Mouse (Mus musculus): Measurements from ENCODE around the gene Pnp2.
"Not testable (repeated sequence)": the region's sequence is repeated elsewhere in the genome, so short reads cannot be mapped to it uniquely, and the experiment has no call there.

Pnp2 gene

DNA sequence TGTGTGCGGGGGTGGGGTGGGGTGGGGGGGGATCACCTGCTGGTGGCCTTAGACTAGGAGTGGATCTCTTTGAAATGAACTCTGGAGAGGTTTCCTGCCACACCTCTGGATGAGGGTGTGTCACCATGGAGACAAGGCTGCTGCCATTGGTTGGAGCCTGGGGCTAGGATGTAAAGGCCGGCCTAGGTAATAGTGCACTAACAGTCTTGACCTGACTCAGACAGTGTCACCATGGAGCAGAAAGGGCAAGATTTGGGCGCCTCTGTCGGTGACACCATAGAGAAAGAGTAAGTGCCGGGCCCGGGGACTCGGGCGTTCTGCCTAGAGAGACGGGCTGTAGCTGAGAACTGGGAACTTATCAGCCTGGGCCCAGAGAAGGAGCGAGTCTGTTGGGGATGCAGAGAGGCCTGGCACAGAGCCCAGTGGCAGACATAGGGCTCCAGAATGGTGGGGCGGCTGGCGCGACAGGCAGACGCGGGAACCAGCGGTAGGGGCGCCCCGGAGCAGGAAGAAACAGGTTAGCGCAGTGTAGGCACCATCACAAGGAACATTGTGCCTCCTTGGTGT, at the start of gene Pnp2:
Pnp2 (plus strand) TSS at position 51 of the 567 bp plus-strand sequence.
- peak; percentile 73 to 77 for DNase-seq

DNA sequence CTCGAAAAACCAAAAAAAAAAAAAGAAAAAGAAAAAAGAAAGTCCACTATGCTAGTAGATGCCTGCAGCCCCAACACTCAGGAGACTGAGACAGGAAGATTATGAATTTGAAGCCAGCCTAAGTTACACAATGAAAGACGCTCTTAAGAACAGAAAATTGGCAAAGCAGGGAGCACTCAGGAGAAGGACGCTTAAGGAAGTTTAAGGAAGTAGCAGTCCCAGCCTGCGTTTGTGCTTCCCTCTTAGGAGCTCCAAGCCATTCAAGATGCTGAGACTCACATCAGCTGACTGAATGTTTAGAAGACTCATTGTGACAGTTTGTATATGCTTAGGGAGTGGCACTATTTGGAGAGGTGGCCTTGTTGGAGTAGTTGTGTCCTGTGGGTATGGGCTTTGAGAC, 47.7 kb upstream of the Pnp2 start:
- no peak for DNase-seq

DNA sequence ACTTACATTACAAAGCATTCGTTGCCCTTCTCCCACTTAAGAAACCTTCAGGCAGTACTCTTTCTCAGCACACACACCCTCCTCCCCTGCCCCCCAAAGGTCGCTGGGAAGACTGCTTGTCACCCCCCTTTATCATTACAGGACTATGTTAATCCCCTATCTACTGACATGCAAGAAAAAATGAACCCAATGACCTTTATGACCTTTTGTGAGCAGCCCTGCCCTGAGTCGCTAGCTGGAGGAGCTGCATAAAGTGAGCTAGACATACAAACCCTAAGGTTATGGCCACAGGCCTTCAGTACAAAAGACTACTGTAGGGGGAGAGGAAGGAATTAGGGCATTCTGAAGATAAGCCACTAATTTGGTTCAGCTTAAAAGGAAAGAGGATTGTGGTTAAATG, 44.4 kb upstream of the Pnp2 start:
- no peak for DNase-seq

DNA sequence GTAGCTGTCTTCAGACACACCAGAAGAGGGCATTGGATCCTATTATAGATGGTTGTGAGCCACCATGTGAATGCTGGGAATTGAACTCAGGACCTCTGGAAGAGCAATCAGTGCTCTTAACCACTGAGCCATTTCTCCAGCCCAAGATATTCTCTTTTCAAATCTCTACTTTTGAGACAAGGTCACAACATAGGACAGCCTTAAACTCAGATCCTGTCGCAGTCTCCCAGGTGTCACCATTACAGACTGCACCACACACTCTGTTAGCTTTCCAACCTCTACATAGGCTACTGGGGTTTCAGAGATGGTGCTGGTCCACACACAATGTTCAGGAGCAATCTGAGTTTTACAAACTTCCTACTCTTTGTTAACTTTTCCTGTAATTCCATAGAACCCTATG, 32.4 kb upstream of the Pnp2 start:
- DNase-seq = peak in 1 of 2 experiments; percentile 14

DNA sequence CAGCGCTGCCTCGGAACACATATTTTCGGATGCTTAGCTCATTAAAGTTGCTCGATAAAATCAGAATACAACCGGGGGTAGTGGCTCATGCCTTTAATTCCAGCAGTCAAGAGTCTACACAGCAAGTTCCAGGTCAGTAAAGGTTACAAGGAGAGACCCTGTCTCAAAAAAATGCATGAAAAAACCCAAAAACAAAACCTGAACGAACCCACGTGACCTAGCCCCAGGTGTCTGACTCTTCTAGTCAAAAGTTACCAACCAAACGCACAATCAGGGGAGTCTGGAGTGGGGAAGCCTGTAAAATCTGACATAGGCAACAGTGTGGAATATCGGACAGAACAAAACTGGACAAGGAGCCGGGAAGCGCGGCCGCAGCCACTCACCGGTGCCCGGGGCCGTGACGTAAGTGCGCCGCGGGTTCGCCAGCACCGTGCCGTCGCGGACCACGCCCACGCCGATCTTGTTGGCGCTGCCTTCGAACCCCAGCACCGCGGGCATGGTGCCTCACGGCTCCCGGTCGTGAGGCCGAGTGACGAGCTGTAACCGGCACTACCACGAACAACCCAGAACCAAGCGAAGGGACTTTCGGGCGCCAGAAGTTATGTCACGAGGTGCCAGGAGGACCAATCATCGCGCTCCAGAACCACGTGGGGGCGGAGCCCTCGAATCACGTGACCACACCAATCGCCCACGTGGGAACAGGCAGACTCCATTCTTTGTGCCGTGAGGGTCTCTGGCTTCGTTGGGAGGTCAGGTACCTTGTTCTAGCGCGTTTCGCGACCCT, 31.3 kb upstream of the Pnp2 start, which contains the start of the genes Osgep and Apex1:
Osgep (minus strand) TSS at position 613 of the 784 bp plus-strand sequence.
Apex1 (plus strand) TSS at position 688 of the 784 bp plus-strand sequence.
- peak; percentile 97 to 99 for DNase-seq

DNA sequence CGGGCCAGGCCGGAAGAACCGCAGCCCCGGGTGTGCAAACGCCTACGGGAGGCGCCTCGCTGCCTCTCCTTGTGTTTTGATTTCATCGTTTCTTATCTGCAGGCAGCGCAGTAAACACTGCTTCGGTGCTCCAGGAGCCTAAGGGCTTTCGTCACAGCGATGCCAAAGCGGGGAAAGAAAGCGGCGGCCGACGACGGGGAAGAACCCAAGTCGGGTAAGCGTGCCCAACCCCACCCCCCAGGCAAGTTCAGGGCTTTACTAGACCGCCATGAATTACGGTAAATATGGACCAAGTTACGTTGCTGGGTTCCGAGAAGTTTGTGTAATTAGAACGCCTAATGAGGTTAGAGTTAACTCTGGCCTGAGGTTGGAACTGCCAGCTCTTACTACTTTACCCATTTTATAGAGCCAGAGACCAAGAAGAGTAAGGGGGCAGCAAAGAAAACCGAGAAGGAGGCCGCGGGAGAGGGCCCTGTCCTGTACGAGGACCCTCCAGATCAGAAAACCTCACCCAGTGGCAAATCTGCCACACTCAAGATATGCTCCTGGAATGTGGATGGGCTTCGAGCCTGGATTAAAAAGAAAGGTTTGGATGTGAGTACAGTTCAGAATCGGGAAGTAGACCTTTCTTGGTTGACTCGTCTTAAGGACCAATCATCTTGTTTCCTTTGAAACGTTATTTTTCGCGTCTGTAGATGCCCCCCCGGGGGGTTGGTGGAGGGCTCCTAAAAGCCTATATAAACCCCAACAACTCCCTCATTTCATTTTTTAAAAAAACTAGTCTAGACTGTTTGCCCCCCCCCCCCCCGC, 30.5 kb upstream of the Pnp2 start:
- DNase-seq = peak; percentile 37 to 50

DNA sequence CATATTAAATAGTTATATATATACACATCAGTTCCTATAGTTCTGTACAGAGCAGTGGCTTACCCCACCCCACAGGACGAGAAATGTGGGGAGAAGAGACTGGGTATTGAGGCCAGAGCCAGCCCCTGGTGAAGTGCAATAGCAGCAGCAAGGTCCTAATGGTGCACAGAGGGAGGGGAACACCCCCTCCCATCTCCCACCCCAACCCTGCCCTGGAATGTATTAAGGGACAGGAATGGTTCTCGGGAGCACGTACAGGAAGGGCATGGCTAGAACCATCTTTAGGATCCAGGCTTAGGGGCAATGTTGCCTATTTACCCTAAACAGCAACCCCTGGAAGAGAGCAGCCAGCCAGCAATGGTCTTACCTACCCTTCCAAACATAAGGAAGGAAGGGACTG, 28.4 kb upstream of the Pnp2 start:
- no peak for DNase-seq

DNA sequence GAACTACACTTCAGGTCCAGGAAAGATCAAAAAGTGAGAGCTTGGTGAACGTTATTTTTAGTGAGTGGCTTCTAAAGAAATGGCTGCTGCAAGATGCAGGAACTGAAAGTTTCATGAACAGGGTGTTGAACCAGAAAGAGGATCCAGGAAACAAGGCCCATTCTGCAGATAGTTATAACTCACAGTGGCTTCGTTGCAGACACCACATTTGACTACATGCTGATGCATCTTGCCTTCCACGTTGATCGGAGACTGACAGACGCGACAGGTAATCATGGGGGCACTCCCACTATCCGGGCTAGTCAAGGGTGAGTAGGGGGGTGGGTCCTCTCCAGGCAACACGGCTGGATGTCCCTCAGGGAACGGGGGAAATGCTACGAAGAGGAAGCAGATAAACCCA, 25.8 kb upstream of the Pnp2 start:
- DNase-seq = no peak

DNA sequence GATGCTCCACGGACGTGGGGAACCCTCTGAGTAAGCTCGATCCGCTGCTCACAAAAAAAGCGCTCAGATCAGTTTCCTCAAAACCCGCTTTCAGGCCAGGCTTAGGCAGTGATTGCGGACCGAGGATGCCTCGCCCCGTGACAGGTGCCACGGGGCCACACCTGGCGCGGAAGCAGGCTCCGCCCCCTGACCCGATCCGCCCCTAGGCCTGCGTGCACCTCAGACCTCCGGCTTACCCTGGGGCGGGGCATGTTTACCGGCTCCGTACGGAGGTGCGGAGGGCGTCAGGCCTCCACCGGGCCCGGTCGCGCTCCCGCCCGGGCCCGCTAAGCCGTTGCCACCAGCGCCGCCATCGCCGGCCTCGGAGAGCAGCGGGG, 25.4 kb upstream of the Pnp2 start:
- peak; percentile 91 to 92 for DNase-seq

DNA sequence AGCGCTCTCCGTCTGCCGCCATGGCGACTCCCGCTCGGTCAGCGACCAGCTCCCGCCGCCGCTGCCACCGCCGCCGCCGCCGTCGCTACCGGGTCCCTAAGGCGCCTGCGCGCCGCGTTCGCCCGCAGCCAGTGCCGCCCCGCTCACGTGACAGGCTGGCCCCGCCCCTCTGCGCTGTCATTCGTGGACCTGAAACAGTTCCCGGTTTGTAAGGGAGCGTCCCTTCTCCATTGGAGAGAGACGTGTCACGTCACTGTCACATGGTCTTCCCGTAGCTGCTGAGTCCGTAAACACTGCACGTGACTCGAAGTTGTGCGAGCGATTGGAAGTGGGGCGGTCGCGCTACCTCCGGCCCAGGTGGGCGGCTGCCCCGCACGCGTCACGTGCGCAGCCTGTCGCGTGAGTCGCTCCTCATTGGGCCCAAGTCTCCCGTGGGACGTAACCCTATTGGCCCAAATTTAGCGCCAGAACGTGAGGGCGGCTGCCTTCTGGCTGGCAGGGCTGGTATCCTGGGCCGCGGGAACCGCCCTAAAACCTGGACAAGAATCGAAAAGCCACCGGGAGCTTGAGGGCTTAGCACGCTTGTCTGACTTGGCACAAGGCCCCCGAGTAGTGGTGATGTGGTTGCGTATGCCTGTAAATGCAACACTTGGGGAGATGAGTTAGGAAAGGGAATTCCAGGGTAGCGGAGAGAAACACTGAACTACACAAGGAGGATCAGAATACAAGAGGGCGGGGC, 24.9 kb upstream of the Pnp2 start, which contains the start of the genes Pip4p1 and Pnp:
Pip4p1 (minus strand) TSS at position 103 of the 739 bp plus-strand sequence.
Pnp (plus strand) TSS at position 329 of the 739 bp plus-strand sequence.
- peak; percentile 99 to 100 for DNase-seq

DNA sequence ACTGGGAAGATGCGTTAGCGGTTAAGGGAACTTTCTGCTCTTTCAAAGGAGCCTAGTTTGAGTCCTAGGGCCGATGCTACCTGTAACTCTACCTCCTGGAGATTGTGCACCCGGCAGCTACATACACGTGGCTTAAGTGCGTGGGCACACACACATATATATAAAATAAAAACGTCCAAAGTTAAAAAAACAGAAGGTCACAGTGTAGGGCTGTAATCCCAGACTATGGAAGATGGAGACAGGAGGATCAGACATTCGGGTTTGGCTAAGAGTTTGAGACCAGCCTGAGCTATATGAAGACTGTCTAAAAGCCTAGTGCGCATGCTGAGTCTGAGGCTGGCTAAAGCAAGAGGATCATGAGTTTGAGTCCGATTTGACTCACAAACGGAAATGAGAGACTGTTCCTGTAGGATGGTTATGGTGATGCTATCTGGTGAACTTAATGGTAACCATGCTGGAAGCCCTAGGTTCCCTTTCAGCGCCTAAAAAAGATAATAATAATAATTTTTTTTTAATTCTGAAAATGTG, 24.2 kb upstream of the Pnp2 start:
- DNase-seq = peak in 1 of 2 experiments; percentile 38

DNA sequence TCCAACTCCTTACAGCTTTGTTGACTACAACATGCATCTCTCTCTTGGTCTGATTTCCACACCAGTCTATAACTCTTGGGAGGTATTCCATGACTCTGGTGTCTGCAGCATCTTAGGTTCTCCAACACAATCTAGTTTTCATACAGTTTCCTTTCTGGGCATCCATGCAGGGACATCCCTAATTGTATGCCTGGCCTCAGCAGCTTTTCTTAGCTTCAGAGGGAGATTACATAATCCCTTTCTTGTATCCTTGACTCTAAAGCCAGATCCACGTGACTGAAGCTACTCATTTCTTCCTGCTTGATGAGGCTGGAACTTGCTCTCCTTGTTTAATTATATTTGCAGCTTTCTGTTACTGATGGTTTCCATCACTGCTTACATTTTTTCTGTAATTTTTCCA, 19.1 kb upstream of the Pnp2 start:
- no peak for DNase-seq

DNA sequence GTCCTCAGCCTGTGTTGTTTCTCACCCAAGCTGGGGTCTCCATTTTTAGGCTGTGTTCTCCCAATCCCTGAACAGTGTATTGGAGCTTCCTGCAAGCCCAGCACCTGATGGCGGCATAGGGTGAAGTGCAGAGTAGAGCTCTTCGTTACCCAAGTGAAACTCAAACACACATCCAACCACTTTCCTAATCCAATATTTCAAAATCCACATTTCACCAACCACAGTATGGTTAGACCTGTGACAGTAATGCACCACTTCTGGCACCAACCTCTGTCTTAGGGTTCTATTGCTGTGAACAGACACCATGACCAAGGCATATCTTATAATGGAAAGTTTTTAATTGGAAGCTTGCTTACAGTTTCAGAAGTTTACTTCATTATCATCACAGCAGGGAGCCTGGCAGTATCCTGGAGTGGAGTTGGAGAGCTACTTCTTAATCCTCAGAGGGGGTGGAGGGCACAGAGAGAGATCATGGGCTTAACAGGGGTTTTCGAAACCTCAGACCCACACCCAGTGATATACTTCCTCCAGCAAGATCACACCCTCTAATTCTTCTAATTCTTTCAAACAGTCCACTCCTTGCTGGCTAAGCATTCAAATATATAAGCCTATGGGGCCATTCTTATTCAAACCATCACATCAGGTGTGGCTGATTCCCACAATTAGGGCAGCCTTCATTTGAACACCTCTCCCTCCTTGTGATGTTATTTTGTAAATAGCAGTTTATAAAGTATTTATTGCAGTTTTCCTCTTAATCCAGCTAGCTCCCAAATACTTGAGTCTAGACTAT, 17.5 kb upstream of the Pnp2 start:
- DNase-seq = no peak

DNA sequence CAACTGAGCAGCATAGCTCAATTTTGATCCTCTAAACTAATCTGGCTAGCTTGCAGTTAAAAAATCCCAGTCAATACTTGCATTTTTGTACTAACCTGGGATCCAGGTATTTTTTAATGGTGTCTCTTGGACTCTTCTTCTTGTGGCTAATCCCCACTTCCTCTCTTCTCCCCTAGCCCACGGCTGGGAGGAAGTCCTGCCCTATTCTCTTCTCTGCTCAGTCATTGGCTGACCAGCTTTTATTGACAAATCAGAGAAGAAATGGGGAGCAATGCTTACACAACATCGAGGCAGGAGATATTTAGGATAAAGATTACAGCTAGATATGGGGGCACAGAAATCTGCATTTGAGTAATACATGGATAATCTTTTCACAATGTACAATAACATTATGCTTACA, 16.9 kb upstream of the Pnp2 start:
- peak; percentile 33 to 37 for DNase-seq

DNA sequence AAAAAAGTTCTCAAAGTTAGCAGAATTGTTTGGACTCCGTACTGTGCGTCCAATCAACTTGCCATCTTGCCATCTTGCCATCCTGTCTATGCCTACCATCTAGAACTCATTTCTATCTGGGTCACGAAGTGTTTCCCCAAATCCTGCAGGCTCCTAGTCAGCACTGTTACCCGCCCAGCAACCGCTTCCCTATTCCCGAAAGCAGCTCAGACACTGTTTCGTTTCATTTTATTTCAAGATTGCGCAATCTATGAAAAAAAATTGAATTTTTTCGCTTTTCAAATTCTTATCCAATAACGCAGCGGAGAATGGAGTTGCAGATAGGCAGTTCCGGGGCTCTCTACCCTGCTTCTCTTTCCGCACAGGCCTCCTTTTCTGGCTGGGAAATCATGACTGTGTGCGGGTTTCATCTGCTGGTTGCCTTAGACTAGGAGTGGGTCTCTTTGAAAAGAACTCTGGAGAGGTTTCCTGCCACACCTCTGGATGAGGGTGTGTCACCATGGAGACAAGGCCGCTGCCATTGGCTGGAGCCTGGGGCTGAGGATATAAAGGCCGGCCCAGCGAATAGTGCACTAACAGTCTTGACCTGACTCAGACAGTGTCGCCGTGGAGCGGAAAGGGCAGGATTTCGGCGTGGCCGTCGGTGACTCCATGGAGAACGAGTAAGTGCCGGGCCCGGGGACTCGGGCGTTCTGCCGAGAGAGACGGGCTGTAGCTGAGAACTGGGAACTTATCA, 11.7 kb upstream of the Pnp2 start, which contains the start of gene Gm49342:
Gm49342 (plus strand) TSS at position 586 of the 736 bp plus-strand sequence.
- DNase-seq = peak; percentile 89 to 91

DNA sequence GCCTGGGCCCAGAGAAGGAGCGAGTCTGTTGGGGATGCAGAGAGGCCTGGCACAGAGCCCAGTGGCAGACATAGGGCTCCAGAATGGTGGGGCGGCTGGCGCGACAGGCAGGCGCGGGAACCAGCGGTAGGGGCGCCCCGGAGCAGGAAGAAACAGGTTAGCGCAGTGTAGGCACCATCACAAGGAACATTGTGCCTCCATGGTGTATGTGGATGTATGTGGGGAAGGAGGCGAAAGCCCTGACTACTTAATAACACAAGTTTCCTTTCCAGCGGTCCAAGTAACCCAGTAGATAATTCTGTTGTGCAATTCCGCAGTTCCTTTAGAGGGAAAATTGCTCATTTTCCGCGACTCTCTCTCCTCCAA, 11.1 kb upstream of the Pnp2 start:
- DNase-seq = not testable (repeated sequence)

DNA sequence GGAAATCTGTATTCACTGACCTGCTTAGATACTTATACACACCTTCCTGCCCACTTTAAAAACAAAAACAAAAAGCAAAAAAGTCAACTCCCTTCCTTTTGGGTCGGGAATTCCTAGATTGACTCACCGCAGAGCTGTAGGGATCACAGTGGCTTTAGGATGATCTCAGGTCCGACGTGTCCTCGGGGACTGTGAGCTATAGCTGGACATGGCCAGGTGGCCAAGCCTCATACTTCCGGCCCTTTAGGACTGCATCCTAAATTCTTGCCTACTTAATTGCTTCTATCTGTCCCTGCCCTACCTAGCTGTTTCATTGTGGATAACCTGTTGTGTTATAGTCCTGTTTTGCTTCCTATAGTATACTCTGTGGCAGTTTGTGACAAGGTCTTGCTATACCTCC, 10.7 kb upstream of the Pnp2 start:
- DNase-seq = not testable (repeated sequence)

DNA sequence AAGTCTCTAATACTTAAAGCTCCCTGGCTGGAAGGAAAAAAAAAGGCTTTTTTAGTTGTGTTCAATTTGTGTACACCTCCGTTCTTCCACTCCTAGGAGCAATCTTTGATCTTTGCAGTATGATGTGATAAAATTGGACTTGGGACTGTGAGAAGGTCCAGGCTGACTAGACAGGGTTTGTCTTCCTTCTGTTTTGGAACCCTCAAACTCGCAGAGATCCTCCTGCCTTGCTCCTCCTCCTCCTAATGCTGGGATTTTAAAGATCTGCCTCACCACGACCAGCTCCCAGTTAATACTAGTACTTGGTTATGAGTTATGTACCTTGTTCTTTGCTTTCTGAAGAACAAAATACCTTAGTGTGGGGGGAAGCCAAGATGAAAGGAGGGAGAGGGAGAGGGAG, 10.3 kb upstream of the Pnp2 start:
- not testable (repeated sequence) for DNase-seq

DNA sequence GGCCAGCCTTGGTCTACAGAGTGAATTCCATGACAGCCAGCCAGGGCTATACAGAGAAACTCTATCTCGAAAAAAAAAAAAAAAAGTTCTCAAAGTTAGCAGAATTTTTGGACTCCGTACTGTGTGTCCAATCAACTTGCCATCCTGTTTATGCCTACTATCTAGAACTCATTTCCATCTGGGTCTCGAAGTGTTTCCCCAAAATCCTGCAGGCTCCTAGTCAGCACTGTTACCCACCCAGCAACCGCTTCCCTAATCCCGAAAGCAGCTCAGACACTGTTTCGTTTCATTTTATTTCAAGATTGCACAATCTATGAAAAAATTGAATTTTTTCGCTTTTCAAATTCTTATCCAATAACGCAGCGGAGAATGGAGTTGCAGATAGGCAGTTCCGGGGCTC, 305 bp upstream of the Pnp2 start:
- no peak for DNase-seq

DNA sequence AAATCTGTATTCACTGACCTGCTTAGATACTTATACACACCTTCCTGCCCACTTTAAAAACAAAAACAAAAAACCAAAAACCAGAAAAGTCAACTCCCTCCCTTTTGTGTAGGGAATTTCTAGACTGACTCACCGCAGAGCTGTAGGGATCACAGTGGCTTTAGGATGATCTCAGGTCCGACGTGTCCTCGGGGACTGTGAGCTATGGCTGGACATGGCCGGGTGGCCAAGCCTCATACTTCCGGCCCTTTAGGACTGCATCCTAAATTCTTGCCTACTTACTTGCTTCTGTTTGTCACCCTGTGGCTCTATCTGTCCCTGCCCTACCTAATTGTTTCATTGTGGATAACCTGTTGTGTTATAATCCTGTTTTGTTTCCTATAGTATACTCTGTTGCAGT, 932 bp downstream of the Pnp2 start:
- DNase-seq = not testable (repeated sequence)

DNA sequence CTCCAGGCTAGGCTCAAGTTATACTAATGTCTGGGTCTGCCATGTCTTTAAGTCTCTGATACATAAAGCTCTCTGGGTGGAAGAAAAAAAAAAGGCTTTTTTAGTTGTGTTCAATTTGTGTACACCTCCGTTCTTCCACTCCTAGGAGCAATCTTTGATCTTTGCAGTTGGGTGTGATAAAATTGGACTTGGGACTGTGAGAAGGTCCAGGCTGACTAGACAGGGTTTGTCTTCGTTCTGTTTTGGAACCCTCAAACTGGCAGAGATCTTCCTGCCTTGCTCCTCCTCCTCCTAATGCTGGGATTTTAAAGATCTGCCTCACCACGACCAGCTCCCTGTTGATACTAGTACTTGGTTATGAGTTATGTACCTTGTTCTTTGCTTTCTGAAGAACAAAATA, 1.4 kb downstream of the Pnp2 start:
- DNase-seq = not testable (repeated sequence)

Data from B cell, adult 2 months (primary cell).